Mouse (Mus musculus): Measurements from ENCODE around the gene Tmc3. TPM values are rescaled to one million over a fixed set of nuclear protein-coding genes. Genes with fewer than 3 reads are reported as not detected.

Tmc3 gene
- polyA plus RNA-seq, 1 experiment from 2014 or later = 0.72 TPM

DNA sequence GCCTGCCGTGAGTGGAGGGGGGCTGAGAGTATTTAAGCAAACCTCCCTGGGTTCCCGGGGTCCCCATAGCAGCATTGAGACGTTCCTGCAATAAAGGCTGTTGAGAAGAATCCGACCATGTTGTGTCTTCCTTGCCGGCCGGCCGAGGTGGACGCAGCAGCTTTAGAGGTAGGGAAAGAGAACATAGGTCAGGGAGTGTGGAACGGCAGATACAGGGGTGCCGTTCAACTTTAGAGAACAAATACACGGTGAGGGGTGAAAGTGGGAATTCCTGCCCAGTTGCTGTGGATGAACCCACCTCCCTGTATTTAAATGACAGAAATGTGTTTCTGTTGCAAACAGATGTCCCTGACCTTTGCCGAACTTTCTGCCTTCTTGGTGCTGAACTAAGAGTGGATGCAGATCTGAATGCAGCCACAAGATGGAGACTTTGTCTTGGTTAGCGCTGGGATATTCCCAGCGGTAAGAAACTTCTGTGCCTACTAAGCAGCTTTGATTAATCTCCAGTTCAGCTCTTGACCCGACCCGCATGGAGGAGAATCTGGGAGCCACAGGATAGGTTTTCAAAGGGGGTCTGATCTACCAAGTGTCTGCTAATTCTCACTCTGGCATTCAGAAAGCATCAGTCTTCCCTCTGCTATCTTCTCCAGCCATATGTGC, 16.8 kb upstream of the Tmc3 start:
- peak; percentile 54 for DNase-seq (ENCODE audit: low spot score)
- H3K9me3 ChIP-seq = no peaks in the 10 kb centered on the region
- H3K27me3 ChIP-seq (replicated peaks; ENCODE audit: low read depth, poor library complexity, severe bottlenecking) = no peaks in the 10 kb centered on the region
- no peaks in the 10 kb centered on the region for H3K36me3 ChIP-seq (replicated peaks)
- H3K4me3 ChIP-seq = no peak overlapping the region
- peaks cover 20% of the 10 kb centered on the region for H3K4me1 ChIP-seq
- 55% methylated on average over 16 of the region's 16 CpGs for WGBS
- no peak overlapping the region for H3K27ac ChIP-seq (replicated peaks)

- Histone ChIP-seq H3K27ac (replicated peaks) (no peak overlapping the region), H3K4me3 (no peak overlapping the region)
Observed at GRCm38 (mm10) chr7:83568815-83569214, 15.9 kb upstream of the Tmc3 start.

DNA sequence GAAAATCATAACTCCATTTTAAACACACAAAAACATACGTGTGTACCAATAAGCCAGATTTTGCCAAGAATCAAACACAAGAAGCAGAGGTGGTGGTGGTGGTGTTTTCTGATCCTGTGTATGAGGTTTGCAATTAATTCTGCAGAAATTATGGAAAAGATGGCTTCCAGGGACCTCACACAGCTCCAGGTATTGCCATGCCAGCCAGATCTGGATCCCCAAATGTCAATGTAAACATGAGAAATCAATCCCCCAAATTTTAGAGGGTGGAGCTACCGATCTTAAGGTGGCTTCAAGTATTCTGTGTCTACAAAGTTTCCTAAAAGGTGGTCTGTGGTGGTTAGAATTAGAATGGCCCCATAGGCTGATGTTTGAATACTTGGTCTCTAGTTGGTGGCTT, 15.3 kb upstream of the Tmc3 start:
- H3K36me3 ChIP-seq (replicated peaks) = no peaks in the 10 kb centered on the region
- no peaks in the 10 kb centered on the region for H3K27me3 ChIP-seq (replicated peaks; ENCODE audit: low read depth, poor library complexity, severe bottlenecking)
- no peaks in the 10 kb centered on the region for H3K9me3 ChIP-seq
- DNase-seq (ENCODE audit: low spot score) = no peak
- peaks cover 20% of the 10 kb centered on the region for H3K4me1 ChIP-seq
- no peak overlapping the region for H3K4me3 ChIP-seq
- 90% methylated on average over 2 of the region's 2 CpGs for WGBS
- H3K27ac ChIP-seq (replicated peaks) = no peak overlapping the region

More at GRCm38 (mm10) chr7:83568815-83569214, 15.9 kb upstream of the Tmc3 start:
- DNase-seq (ENCODE audit: low spot score) = no peak
- Histone ChIP-seq H3K36me3 (replicated peaks) (no peaks in the 10 kb centered on the region), H3K4me1 (peaks cover 20% of the 10 kb centered on the region), H3K9me3 (no peaks in the 10 kb centered on the region), H3K27me3 (replicated peaks; ENCODE audit: low read depth, poor library complexity, severe bottlenecking) (no peaks in the 10 kb centered on the region)
- WGBS = 80% methylated on average over 2 of the region's 2 CpGs

GRCm38 (mm10) chr7:83571077-83571476, 13.7 kb upstream of the Tmc3 start:
- Histone ChIP-seq H3K36me3 (replicated peaks) (no peaks in the 10 kb centered on the region), H3K4me1 (peaks cover 12% of the 10 kb centered on the region), H3K27ac (replicated peaks) (no peak overlapping the region), H3K9me3 (no peaks in the 10 kb centered on the region), H3K27me3 (replicated peaks; ENCODE audit: low read depth, poor library complexity, severe bottlenecking) (no peaks in the 10 kb centered on the region), H3K4me3 (no peak overlapping the region)
- WGBS = 58% methylated on average over 4 of the region's 4 CpGs
- DNase-seq (ENCODE audit: low spot score) = no peak

DNA sequence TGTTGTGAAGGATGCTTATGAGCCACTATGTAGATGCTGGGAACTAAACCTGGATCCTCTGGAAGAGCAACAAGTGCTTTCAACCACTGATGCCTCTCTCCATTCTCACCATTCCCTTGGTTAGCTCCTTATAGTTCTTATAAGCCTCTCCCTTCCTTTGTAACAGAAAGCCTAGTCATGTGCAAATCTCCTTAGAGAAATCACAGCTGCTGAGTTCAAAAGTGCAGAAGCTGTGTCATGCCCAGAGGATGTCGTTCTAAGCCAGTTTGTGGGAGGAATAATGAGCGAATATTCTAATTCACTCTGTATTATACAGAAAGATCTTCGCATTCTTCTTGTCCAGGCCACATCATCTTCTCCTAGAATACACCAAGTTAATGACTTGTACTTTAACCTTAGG, 12.8 kb upstream of the Tmc3 start:
- Histone ChIP-seq H3K27ac (replicated peaks) (no peak overlapping the region), H3K4me3 (no peak overlapping the region), H3K27me3 (replicated peaks; ENCODE audit: low read depth, poor library complexity, severe bottlenecking) (no peaks in the 10 kb centered on the region), H3K4me1 (peaks cover 11% of the 10 kb centered on the region), H3K9me3 (no peaks in the 10 kb centered on the region), H3K36me3 (replicated peaks) (no peaks in the 10 kb centered on the region)
- DNase-seq (ENCODE audit: low spot score) = no peak
- 66% methylated on average over 3 of the region's 3 CpGs for WGBS

- H3K4me1 ChIP-seq = peaks cover 11% of the 10 kb centered on the region
- no peak overlapping the region for H3K27ac ChIP-seq (replicated peaks)
- H3K9me3 ChIP-seq = no peaks in the 10 kb centered on the region
- no peak for DNase-seq (ENCODE audit: low spot score)
- H3K4me3 ChIP-seq = no peak overlapping the region
- H3K27me3 ChIP-seq (replicated peaks; ENCODE audit: low read depth, poor library complexity, severe bottlenecking) = no peaks in the 10 kb centered on the region
- 83% methylated on average over 2 of the region's 2 CpGs for WGBS
- no peaks in the 10 kb centered on the region for H3K36me3 ChIP-seq (replicated peaks)
Observed at GRCm38 (mm10) chr7:83572451-83572850, 12.3 kb upstream of the Tmc3 start.

GRCm38 (mm10) chr7:83580946-83581345, 3.8 kb upstream of the Tmc3 start:
- 55% methylated on average over 4 of the region's 4 CpGs for WGBS
- H3K36me3 ChIP-seq (replicated peaks) = no peaks in the 10 kb centered on the region
- no peak overlapping the region for H3K4me3 ChIP-seq
- H3K4me1 ChIP-seq = peaks cover 10% of the 10 kb centered on the region
- no peak overlapping the region for H3K27ac ChIP-seq (replicated peaks)
- no peaks in the 10 kb centered on the region for H3K9me3 ChIP-seq
- DNase-seq (ENCODE audit: low spot score) = peak; percentile 33
- no peaks in the 10 kb centered on the region for H3K27me3 ChIP-seq (replicated peaks; ENCODE audit: low read depth, poor library complexity, severe bottlenecking)

- H3K36me3 ChIP-seq (replicated peaks) = no peaks in the 10 kb centered on the region
- H3K27me3 ChIP-seq (replicated peaks; ENCODE audit: low read depth, poor library complexity, severe bottlenecking) = no peaks in the 10 kb centered on the region
- no peak overlapping the region for H3K27ac ChIP-seq (replicated peaks)
- H3K9me3 ChIP-seq = no peaks in the 10 kb centered on the region
- no peak overlapping the region for H3K4me3 ChIP-seq
- 84% methylated on average over 3 of the region's 3 CpGs for WGBS
- H3K4me1 ChIP-seq = no peaks in the 10 kb centered on the region
- no peak for DNase-seq (ENCODE audit: low spot score)
Observed at GRCm38 (mm10) chr7:83594056-83594455, 9.3 kb downstream of the Tmc3 start.

DNA sequence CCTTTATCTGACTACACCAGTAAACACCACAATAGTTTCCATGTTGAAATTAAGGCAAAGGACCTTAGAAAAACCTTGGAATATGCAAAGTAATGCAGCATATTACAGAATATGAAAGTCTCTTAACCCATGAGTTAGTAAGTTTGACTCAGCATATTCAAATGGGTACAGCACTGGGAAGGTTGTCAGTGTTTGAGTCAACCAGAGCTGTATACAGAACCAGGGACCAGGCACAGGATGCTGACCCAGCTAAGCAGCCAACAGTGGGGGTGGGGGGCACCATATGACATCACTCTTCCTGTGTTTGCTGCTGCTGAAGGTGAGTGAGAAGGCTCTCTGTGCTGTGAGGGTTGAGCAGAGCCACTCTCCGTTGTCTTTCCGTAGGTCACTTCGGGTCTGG, 12.3 kb downstream of the Tmc3 start:
- no peaks in the 10 kb centered on the region; the same call in 1 of the 2 replicates for H3K27me3 ChIP-seq (replicated peaks; ENCODE audit: low read depth, poor library complexity, severe bottlenecking)
- no peak overlapping the region for H3K4me3 ChIP-seq
- H3K27ac ChIP-seq (replicated peaks) = no peak overlapping the region
- 88% methylated on average over 3 of the region's 3 CpGs for WGBS
- no peaks in the 10 kb centered on the region for H3K36me3 ChIP-seq (replicated peaks)
- H3K4me1 ChIP-seq = no peaks in the 10 kb centered on the region
- no peaks in the 10 kb centered on the region for H3K9me3 ChIP-seq
- DNase-seq (ENCODE audit: low spot score) = no peak

GRCm38 (mm10) chr7:83598997-83599912, 14.5 kb downstream of the Tmc3 start:
- Histone ChIP-seq H3K36me3 (replicated peaks) (no peaks in the 10 kb centered on the region), H3K4me3 (no peak overlapping the region), H3K27me3 (replicated peaks; ENCODE audit: low read depth, poor library complexity, severe bottlenecking) (no peaks in the 10 kb centered on the region; the same call in 1 of the 2 replicates), H3K9me3 (no peaks in the 10 kb centered on the region), H3K4me1 (peaks cover 9% of the 10 kb centered on the region), H3K27ac (replicated peaks) (no peak overlapping the region)
- DNase-seq (ENCODE audit: low spot score) = no peak
- 91% methylated on average over 13 of the region's 13 CpGs for WGBS

DNA sequence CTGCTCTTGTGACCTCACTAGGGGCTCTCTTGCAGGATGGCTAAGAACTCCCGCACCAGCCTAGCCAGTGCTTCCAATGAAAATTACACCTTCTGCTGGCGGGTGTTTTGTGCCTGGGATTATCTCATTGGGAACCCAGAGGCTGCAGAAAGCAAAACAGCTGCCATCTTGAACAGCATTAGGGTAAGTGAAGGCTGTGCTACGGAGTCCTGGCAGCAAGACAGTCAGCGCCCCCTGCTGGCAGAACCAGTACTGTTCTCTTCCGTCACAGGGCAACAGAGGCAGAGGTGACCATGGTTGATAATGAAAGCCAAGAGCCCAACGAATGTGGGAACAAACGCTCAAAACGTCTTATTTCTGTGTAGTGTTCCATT, 15.2 kb downstream of the Tmc3 start:
- WGBS = 50% methylated on average over 8 of the region's 8 CpGs
- peak; percentile 68 for DNase-seq (ENCODE audit: low spot score)
- Histone ChIP-seq H3K27ac (replicated peaks) (no peak overlapping the region), H3K36me3 (replicated peaks) (no peaks in the 10 kb centered on the region), H3K4me1 (peaks cover 16% of the 10 kb centered on the region), H3K4me3 (no peak overlapping the region), H3K9me3 (no peaks in the 10 kb centered on the region), H3K27me3 (replicated peaks; ENCODE audit: low read depth, poor library complexity, severe bottlenecking) (no peaks in the 10 kb centered on the region; the same call in 1 of the 2 replicates)

GRCm38 (mm10) chr7:83604180-83604944, 19.6 kb downstream of the Tmc3 start:
- Histone ChIP-seq H3K27me3 (replicated peaks; ENCODE audit: low read depth, poor library complexity, severe bottlenecking) (no peaks in the 10 kb centered on the region; the same call in 1 of the 2 replicates), H3K36me3 (replicated peaks) (no peaks in the 10 kb centered on the region), H3K9me3 (no peaks in the 10 kb centered on the region), H3K4me3 (no peak overlapping the region), H3K27ac (replicated peaks) (peak overlapping the region; percentile 49; the same call in 1 of the 2 replicates), H3K4me1 (peaks cover 20% of the 10 kb centered on the region)
- WGBS = 93% methylated on average over 7 of the region's 7 CpGs
- DNase-seq (ENCODE audit: low spot score) = no peak
